Mouse (Mus musculus) liver, embryonic 11.5 days (tissue): ENCODE measurements around the gene Slc16a1. TPM values are rescaled to one million over a fixed set of nuclear protein-coding genes. Genes with fewer than 3 reads are reported as not detected.
"Not testable (repeated sequence)": the region's sequence is repeated elsewhere in the genome, so short reads cannot be mapped to it uniquely, and the experiment has no call there.

Experiments used
- ATAC-seq: fragments of 200-750 bp; cut with Nextera tagmentation; replicated peaks from 2 replicates; pipeline ENCODE4 v1.8.0; 2017; ENCODE audit warnings: moderate number of reproducible peaks, mild to moderate bottlenecking, moderate TSS enrichment, moderate library complexity; ENCODE audit not compliant: low FRiP score
- DNase-seq: peaks from one replicate; pipeline ENCODE4 v3.0.0-alpha.2; 2017; ENCODE audit warnings: low spot score
- H3K27ac ChIP-seq: fragments of 300-500 bp; sonication (generic); 2 replicates; pipeline ENCODE4 v1.5.1; 2014; ENCODE audit warnings: mild to moderate bottlenecking, low read depth, low read length, control low read depth
- H3K27me3 ChIP-seq: fragments of 300-500 bp; sonication (generic); replicated peaks from 2 replicates; pipeline ENCODE4 v1.6.1; 2014; ENCODE audit warnings: low read length, mixed read lengths; ENCODE audit not compliant: control insufficient read depth, insufficient read depth
- H3K36me3 ChIP-seq: fragments of 300-500 bp; sonication (generic); 2 replicates; pipeline ENCODE4 v1.6.1; 2014; ENCODE audit warnings: mild to moderate bottlenecking, low read length, moderate library complexity, mixed read lengths; ENCODE audit not compliant: control insufficient read depth, insufficient read depth
- H3K4me1 ChIP-seq: fragments of 300-500 bp; sonication (generic); replicated peaks from 2 replicates; pipeline ENCODE4 v1.6.1; 2014; ENCODE audit warnings: low read length, mixed read lengths; ENCODE audit not compliant: control insufficient read depth, insufficient read depth
- H3K4me2 ChIP-seq: fragments of 300-500 bp; sonication (generic); 2 replicates; pipeline ENCODE4 v1.6.1; 2014; ENCODE audit warnings: mild to moderate bottlenecking, control low read depth, moderate library complexity
- H3K4me3 ChIP-seq: fragments of 300-500 bp; sonication (generic); 2 replicates; pipeline ENCODE4 v1.5.1; 2014; ENCODE audit warnings: low read depth, low read length, control low read depth
- H3K9ac ChIP-seq: fragments of 300-500 bp; sonication (generic); 2 replicates; pipeline ENCODE4 v1.6.1; 2014; ENCODE audit warnings: low read depth, low read length, control low read depth
- H3K9me3 ChIP-seq: fragments of 300-500 bp; sonication (generic); 2 replicates; pipeline ENCODE4 v1.6.1; 2016; ENCODE audit warnings: low read length, inconsistent platforms, mixed read lengths; ENCODE audit not compliant: control insufficient read depth
- WGBS: fragments of 180-500 bp; shearing (Covaris S2); extraction: QIAGEN DNeasy Blood & Tissue Kit; methylation state at CpG from one replicate; pipeline ENCODE4 v1.1.7; 2014; 5-methylcytosine and 5-hydroxymethylcytosine counted together
- polyA plus RNA-seq: library from polyadenylated mRNA; unstranded; fragments of >200 nt; fragmentation: Nextera tagmentation; extraction: Ambion mirVana; gene quantifications from 2 replicates; pipeline ENCODE4 v1.2.1, GENCODE M21; 2014

The Slc16a1 gene
- polyA plus RNA-seq, 1 experiment from 2014 or later = 92.2 TPM

DNA sequence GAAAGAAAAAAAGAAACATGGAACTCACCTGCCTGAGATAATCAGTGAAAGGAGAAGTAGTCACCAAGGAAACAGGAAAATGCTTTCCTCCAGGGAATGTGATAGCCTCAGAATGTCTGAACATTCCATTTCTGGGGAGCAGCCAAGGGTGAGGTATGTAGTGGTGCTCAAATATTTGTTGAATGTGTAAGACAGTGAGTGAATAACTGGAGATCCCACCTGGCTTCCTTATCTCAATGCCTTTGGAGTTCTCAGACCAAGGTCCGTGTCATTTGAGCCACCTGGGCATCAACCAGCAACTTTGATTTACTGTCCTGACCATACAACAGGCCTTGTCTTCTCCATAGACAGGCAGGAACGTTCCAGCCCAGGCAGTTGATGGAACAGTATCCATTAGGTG, 68.0 kb downstream of the Slc16a1 start:
- H3K9ac ChIP-seq = no peak overlapping the region

DNA sequence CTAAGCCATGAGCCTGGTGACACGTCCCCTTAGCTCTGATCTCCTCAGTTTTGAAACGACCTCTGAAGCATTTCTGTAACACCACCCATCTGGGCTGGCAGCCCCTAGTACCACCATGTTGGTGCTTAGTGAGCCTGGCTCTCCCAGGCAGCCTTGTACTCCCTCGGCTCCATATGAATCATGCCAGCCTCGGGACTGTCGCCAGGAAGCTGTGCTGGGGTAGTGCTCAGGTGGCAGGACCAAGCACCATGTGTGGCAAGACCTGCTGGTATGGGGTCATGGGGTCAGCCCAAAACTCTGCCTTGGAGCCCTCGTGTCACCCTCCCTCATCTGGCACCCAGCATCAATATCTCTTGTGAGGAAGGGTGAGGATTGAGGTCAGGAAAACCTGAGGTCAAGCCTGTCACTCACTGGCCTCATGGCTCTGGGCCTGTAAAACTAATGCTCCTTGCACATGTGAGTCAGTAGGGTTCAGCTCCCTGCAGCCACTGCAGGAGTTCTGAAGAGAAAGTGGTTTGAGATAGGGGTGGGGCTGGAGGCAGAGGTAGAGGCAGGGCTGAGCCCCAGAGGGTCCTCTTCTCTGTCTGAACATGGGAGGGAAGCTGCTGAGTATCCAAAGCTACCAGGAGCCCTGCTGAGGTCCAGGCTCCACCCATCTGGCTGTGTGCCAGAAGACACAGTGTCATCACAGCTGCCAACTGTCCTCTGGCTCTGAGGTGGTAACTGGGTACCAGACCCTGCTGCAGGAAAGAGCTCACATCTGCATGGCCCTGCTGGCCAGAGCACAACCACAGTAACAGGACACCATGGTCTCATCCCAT, 68.7 kb downstream of the Slc16a1 start:
- DNase-seq, H3K9me3 ChIP-seq, H3K9ac ChIP-seq, H3K4me3 ChIP-seq, H3K27me3 ChIP-seq, H3K4me1 ChIP-seq, H3K27ac ChIP-seq, H3K36me3 ChIP-seq, H3K4me2 ChIP-seq: not testable (repeated sequence)
- 56% methylated on average over 6 of the region's 6 CpGs for WGBS
- peak; percentile 75 for ATAC-seq

More for the DNA sequence above, 68.0 kb downstream of the Slc16a1 start:
- no peaks in the 10 kb centered on the region for H3K36me3 ChIP-seq
- ATAC-seq (no peak), DNase-seq (no peak)
- no peak overlapping the region for H3K4me2 ChIP-seq
- no peaks in the 10 kb centered on the region for H3K4me1 ChIP-seq
- H3K4me3 ChIP-seq = no peak overlapping the region
- no peaks in the 10 kb centered on the region for H3K9me3 ChIP-seq
- 73% methylated on average over 2 of the region's 2 CpGs for WGBS
- H3K27ac ChIP-seq = no peak overlapping the region
- no peaks in the 10 kb centered on the region for H3K27me3 ChIP-seq

DNA sequence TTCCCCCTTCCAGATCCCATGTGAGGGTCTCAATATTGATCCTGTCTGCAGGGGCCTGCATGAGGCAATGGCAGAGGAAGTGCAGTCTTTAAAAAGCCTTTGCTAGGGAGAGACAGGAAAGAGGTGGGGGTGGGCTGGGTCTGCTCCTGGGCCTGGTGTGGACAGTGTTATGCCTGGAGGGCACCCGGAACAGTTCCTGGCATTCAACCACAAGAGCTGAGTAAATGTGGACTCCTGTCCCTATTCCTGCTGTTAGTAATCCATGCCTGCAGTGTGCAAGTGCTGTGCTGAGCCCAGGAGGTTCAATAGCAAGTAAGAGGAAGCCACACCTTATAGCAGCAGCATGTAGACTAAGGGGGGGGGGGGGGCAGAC, 69.3 kb downstream of the Slc16a1 start:
- H3K9ac ChIP-seq = not testable (repeated sequence)
- WGBS = 23% methylated on average over 1 of the region's 1 CpGs

More for the DNA sequence above, 69.3 kb downstream of the Slc16a1 start:
- H3K9me3 ChIP-seq, H3K36me3 ChIP-seq, H3K27me3 ChIP-seq, H3K27ac ChIP-seq, H3K4me3 ChIP-seq, DNase-seq, H3K4me2 ChIP-seq, H3K4me1 ChIP-seq: not testable (repeated sequence)
- ATAC-seq = 0 out of 2 replicates have a peak, but pooled peaks have one; percentile 7

Other genes with a start within 250 kb of the Slc16a1 start
- gene Lrig2, start 126.8 kb upstream of the Slc16a1 start, polyA plus RNA-seq = 9.8 and 11.0 TPM in 2 replicates
- 1.8 and 1.9 TPM in 2 replicates for gene Ppm1j, start 142.4 kb downstream of the Slc16a1 start, polyA plus RNA-seq
- not detected in 2 replicates for gene Fam19a3, start 143.2 kb downstream of the Slc16a1 start, polyA plus RNA-seq
- gene Rhoc, start 149.7 kb downstream of the Slc16a1 start, polyA plus RNA-seq = 57.3 and 64.9 TPM in 2 replicates
- gene Mov10, start 179.9 kb downstream of the Slc16a1 start, polyA plus RNA-seq = 36.0 and 37.7 TPM in 2 replicates
- 22.5 and 25.6 TPM in 2 replicates for gene St7l, start 225.3 kb downstream of the Slc16a1 start, polyA plus RNA-seq
- 169 and 209 TPM in 2 replicates for gene Capza1, start 225.8 kb downstream of the Slc16a1 start, polyA plus RNA-seq